Mouse (Mus musculus): Measurements from ENCODE around the gene Asic1.

The Asic1 gene

GRCm38 (mm10) chr15:99701999-99702900 lies 32.1 kb downstream of the Asic1 start, which contains the start of gene Smarcd1:
Gene Smarcd1, plus strand, starts transcription at chr15:99702129.
- peak; percentile 97 for DNase-seq (ENCODE audit: low read depth, low spot score)

GRCm38 (mm10) chr15:99703104-99703503 lies 32.9 kb downstream of the Asic1 start:
- no peak for DNase-seq (ENCODE audit: low read depth, low spot score)

DNA sequence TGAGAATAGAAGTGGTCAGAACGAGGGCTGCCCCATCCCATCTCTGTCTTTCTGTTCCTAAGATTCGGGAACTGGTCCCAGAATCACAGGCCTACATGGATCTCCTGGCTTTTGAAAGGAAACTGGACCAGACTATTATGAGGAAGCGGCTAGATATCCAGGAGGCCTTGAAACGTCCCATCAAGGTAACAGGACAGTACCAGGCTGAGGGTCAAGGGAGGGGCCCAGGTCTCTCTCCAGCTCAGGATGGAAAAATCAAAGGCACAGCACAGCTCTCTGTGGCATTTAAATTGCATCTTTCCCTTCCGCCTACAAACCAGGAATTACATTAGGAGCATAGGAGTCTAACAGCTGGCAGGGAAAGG lies 33.5 kb downstream of the Asic1 start:
- no peak for DNase-seq (ENCODE audit: low read depth, low spot score)

DNA sequence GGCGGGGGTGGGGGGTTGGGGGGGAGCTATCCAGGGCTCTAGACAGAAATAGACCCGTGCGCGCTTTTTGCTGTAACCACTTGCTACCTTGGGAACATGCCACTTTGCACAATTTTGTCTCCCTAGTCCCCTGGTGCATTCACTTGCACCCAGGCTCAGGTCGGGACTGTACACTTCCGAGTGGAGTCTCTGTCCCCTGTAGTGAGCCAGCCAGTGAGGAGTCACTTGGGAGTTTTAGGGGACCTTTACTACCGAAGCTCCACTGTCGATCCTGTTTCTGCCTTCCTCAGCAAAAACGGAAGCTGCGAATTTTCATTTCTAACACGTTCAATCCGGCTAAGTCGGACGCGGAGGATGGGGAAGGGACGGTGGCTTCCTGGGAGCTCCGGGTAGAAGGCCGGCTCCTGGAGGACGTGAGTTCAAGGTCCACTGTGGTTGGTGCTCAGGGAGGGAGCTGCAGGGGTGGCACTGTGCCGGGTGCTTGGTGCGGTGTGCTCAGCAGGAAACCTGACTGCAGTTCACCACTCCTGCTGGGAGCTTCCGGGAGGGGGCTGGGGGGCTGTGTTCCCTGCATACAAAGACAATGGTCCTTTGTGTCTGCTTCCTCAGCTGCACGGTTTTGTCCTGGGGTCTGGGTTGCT lies 34.0 kb downstream of the Asic1 start:
- no peak for DNase-seq (ENCODE audit: low read depth, low spot score)

DNA sequence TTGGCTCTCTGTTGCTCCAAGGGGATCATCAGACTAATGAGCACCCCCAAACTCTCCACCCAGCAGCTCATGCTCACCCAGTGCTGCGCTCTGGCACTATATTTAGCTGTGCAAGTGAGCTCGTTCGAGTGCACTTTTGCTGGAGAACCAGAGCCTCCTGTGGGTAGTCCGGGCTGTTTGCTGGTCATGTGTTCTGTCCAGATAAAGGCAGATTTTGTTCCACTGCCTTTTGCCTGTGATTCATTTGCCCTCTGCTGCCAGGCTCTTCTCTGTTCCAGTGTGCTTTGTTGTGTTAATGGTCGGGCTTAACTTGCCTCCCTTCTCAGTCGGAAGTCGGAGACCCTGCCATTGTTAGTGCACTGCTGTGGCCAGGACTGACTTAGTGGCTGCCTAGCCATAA lies 34.7 kb downstream of the Asic1 start:
- DNase-seq (ENCODE audit: low read depth, low spot score), result no peak

GRCm38 (mm10) chr15:99705440-99706048 lies 35.4 kb downstream of the Asic1 start, which contains the start of gene Gm17349:
Gene Gm17349, minus strand, starts transcription at chr15:99705490.
- peak; percentile 67 for DNase-seq (ENCODE audit: low read depth, low spot score)

- no peak for DNase-seq (ENCODE audit: low read depth, low spot score)
These were observed 38.0 kb downstream of the Asic1 start for GRCm38 (mm10) chr15:99708176-99708575.

GRCm38 (mm10) chr15:99710221-99711190 lies 40.3 kb downstream of the Asic1 start:
- no peak for DNase-seq (ENCODE audit: low read depth, low spot score)

GRCm38 (mm10) chr15:99711491-99711890 lies 41.3 kb downstream of the Asic1 start:
- no peak for DNase-seq (ENCODE audit: low read depth, low spot score)

- no peak for DNase-seq (ENCODE audit: low read depth, low spot score)
These were observed 42.7 kb downstream of the Asic1 start for GRCm38 (mm10) chr15:99712666-99713559.

DNA sequence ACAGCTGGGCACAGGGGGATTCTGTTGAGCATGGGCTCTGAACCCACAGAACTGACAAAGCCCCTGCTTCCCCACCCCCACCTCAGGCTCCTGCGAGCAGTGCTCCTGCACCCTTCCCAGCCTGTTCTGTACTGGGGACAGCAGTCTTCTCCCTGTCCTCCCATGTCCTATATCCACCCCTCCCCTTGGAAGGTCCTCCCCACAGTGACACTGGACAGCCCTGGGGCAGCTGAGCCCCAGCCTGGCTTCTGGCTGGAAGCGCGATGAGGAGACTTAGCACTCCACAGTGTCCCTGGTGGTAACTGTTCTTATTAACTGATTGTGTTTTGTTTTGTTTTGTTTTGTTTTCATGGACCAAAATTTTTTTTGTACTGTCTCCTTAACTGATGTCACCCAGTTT lies 43.4 kb downstream of the Asic1 start:
- no peak for DNase-seq (ENCODE audit: low read depth, low spot score)

DNA sequence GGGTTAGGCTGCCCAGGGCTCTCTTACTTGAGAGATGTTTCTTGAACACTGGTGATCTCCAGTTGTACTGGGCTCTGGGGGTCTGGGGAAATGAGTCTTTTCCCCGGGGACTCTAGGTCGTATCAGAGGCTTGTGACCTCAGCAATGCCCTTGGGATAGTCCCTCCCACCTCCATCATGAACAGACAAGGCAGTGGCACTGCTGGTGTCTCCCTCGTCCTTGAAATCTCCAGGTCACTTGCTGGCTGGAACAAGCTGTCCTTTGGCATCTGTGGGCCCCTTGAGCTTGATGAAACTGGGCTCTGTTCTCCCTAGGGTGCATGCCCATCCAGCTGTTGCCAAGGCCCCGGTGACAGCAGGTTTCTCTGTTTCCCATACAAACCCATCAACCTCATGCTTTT lies 44.0 kb downstream of the Asic1 start:
- no peak for DNase-seq (ENCODE audit: low read depth, low spot score)

DNA sequence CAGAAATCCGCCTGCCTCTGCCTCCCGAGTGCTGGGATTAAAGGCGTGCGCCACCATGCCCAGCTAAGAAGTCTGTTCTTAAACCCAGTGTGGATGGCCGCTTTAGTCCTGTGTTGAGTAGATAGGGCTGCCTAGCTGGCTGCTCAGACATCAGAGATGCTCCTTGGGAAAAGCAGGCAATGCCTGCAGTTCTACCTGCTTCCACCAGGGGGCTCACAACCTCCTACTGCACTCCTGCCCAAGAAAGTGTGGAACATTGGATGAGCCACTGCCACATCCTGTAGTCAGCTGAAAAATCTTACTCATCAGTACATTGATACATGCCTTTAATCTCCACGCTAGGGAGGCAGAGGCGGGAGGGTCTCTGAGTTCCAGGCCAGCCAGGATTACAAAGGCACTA lies 44.7 kb downstream of the Asic1 start:
- peak; percentile 85 for DNase-seq (ENCODE audit: low read depth, low spot score)

DNA sequence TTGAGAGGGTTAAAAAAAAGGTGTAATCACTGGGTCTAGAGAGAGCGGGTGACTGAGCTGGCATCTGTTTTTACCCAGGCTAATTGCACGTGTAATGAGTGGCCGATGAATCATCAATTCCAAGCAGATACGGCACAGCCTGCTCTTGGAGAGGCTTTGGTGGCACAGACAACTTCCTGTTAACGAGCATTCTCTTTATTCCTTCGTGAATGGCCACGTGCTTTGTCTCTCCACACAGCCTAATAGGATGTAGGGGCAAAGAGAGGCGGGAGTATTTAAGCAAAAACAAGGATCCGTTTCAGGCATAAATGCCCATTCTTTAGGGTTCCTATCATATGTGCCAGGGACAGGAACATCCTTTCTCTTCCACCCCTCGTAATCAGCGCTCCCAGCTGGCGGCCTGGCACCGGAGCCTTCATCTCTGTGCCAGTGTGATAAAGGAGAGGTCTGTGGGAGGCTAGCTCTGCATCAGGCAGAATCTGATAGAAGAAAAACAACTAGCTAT lies 45.2 kb downstream of the Asic1 start:
- DNase-seq (ENCODE audit: low read depth, low spot score), result no peak

- DNase-seq (ENCODE audit: low read depth, low spot score), result no peak
These were observed 46.0 kb downstream of the Asic1 start for GRCm38 (mm10) chr15:99715982-99716746.

- DNase-seq (ENCODE audit: low read depth, low spot score), result no peak
These were observed 46.6 kb downstream of the Asic1 start for GRCm38 (mm10) chr15:99716814-99717213.

GRCm38 (mm10) chr15:99717386-99718334 lies 47.5 kb downstream of the Asic1 start, which contains the start of gene Gpd1:
Gene Gpd1, plus strand, starts transcription at chr15:99717515.
- no peak for DNase-seq (ENCODE audit: low read depth, low spot score)

DNA sequence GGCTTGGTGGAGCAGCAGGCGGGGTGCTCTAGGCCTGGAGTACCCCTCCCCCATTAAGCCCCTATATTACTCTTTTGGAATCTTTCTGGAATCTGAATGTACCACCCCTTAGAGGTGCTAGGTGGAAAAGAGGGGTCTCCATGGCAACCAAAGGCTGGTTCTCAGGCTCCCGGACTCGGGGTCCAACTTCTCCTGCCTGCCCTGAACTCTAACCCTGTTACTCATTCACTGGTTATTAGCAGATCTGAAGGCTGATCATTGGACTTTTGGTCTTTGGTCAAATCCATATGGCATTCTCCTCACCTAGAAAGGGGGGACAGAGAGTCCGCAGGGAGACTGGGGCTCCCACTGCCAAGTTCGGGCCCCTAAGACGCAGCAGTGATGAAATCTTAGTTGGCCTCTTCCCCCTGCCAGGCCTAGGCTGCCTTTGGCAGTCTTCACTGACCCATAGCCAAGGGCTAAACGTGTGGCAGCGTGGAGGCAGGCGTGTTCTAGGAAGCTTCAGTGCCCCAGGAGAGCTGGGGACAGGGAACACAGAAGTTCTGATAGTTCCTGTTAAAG lies 48.4 kb downstream of the Asic1 start:
- no peak for DNase-seq (ENCODE audit: low read depth, low spot score)

All from forelimb bud, embryonic 11.5 days (tissue).